Mouse (Mus musculus): ENCODE results near the gene Rpa2. TPM values are rescaled to one million over a fixed set of nuclear protein-coding genes. Genes with fewer than 3 reads are reported as not detected.
A peak's percentile ranks its signal among the peaks of the same experiment; 100 is the strongest.
"Not testable (repeated sequence)": the region's sequence is repeated elsewhere in the genome, so short reads cannot be mapped to it uniquely, and the experiment has no call there.

The Rpa2 gene
- total RNA-seq, 2 experiments from 2014 or later, result 15.4 to 16.0 TPM

- intact Hi-C loops (cut with DNase I), result no loop called here
- DNase-seq, result no peak
Observed at GRCm38 (mm10) chr4:132760296-132760695, 7.8 kb upstream of the Rpa2 start.

- no peak for DNase-seq
- intact Hi-C loops (cut with DNase I), result no loop called here
Observed at GRCm38 (mm10) chr4:132762602-132763001, 5.5 kb upstream of the Rpa2 start.

- DNase-seq; intact Hi-C loops (cut with DNase I): not testable (repeated sequence)
Observed at GRCm38 (mm10) chr4:132763125-132763524, 5.0 kb upstream of the Rpa2 start.

GRCm38 (mm10) chr4:132771776-132772175 is 3.6 kb downstream of the Rpa2 start:
- intact Hi-C loops (cut with DNase I), result no loop called here
- no peak for DNase-seq

- intact Hi-C loops (cut with DNase I), result no loop called here
- no peak for DNase-seq
Observed at GRCm38 (mm10) chr4:132774905-132775304, 6.8 kb downstream of the Rpa2 start.

- peak; percentile 61 for DNase-seq
- intact Hi-C loops (cut with DNase I), result no loop called here
Observed at GRCm38 (mm10) chr4:132776764-132777163, 8.6 kb downstream of the Rpa2 start.

GRCm38 (mm10) chr4:132778562-132779201 is 10.6 kb downstream of the Rpa2 start:
- intact Hi-C loops (cut with DNase I), result no loop called here
- no peak for DNase-seq

- intact Hi-C loops (cut with DNase I), result no loop called here
- DNase-seq, result no peak
Observed at GRCm38 (mm10) chr4:132780288-132780687, 12.2 kb downstream of the Rpa2 start.

- DNase-seq, result no peak
- intact Hi-C loops (cut with DNase I), result no loop called here
Observed at GRCm38 (mm10) chr4:132783732-132784131, 15.6 kb downstream of the Rpa2 start.

- no peak for DNase-seq
- intact Hi-C loops (cut with DNase I), result no loop called here
Observed at GRCm38 (mm10) chr4:132785228-132785627, 17.1 kb downstream of the Rpa2 start.

GRCm38 (mm10) chr4:132789731-132790130 is 21.6 kb downstream of the Rpa2 start:
- DNase-seq, result no peak
- intact Hi-C loops (cut with DNase I), result no loop called here

GRCm38 (mm10) chr4:132793322-132794004 is 25.3 kb downstream of the Rpa2 start:
- DNase-seq; intact Hi-C loops (cut with DNase I): not testable (repeated sequence)

GRCm38 (mm10) chr4:132794028-132794427 is 25.9 kb downstream of the Rpa2 start:
- intact Hi-C loops (cut with DNase I), result no loop called here

GRCm38 (mm10) chr4:132794760-132795159 is 26.6 kb downstream of the Rpa2 start:
- intact Hi-C loops (cut with DNase I), result no loop called here
- no peak for DNase-seq

More at GRCm38 (mm10) chr4:132794028-132794427, 25.9 kb downstream of the Rpa2 start:
- no peak for DNase-seq

GRCm38 (mm10) chr4:132795171-132795570 is 27.0 kb downstream of the Rpa2 start:
- no peak for DNase-seq
- intact Hi-C loops (cut with DNase I), result no loop called here

GRCm38 (mm10) chr4:132796196-132796886 is 28.2 kb downstream of the Rpa2 start, which contains the start of gene Themis2:
TSS of gene Themis2 (minus strand) at chr4:132796387.
- intact Hi-C loops (cut with DNase I), result no loop called here
- DNase-seq, result peak; percentile 52

- DNase-seq, result no peak
- intact Hi-C loops (cut with DNase I), result no loop called here
Observed at GRCm38 (mm10) chr4:132797461-132797860, 29.3 kb downstream of the Rpa2 start.

GRCm38 (mm10) chr4:132798028-132798427 is 29.9 kb downstream of the Rpa2 start:
- DNase-seq, result no peak
- intact Hi-C loops (cut with DNase I), result no loop called here

- DNase-seq; intact Hi-C loops (cut with DNase I): not testable (repeated sequence)
Observed at GRCm38 (mm10) chr4:132798666-132799065, 30.5 kb downstream of the Rpa2 start.

GRCm38 (mm10) chr4:132799845-132800244 is 31.7 kb downstream of the Rpa2 start:
- no peak for DNase-seq

GRCm38 (mm10) chr4:132801176-132802077 is 33.3 kb downstream of the Rpa2 start:
- no peak for DNase-seq
- intact Hi-C loops (cut with DNase I), result no loop called here

More at GRCm38 (mm10) chr4:132799845-132800244, 31.7 kb downstream of the Rpa2 start:
- intact Hi-C loops (cut with DNase I), result no loop called here

All from left cerebral cortex, postnatal 4 days (tissue).